Mouse (Mus musculus) cerebellum, postnatal 4 days (tissue): ENCODE data around the gene Manba.
"Not testable (repeated sequence)": the region's sequence is repeated elsewhere in the genome, so short reads cannot be mapped to it uniquely, and the experiment has no call there.

Experiments used
- DNase-seq, 2 experiments: peaks; one replicate each; pipeline ENCODE4 v3.0.0; 2022; ENCODE audit warnings: low spot score in 2 of 2, mixed read lengths in 1 of 2

The Manba gene

GRCm38 (mm10) chr3:135485128-135485899, at the start of gene Manba:
Gene Manba (plus strand): TSS chr3:135485611.
- DNase-seq, result peak; percentile 32 to 61

- no peak for DNase-seq
These were observed 48.4 kb upstream of the Manba start for GRCm38 (mm10) chr3:135436901-135437616.

GRCm38 (mm10) chr3:135437758-135438495, 47.5 kb upstream of the Manba start, which contains the start of gene Ube2d3:
Gene Ube2d3 (plus strand): TSS chr3:135438149.
- peak; percentile 96 to 98 for DNase-seq

GRCm38 (mm10) chr3:135438531-135438912, 46.9 kb upstream of the Manba start:
- peak; percentile 96 to 98 for DNase-seq

- peak; percentile 41 to 75 for DNase-seq
These were observed 46.4 kb upstream of the Manba start for GRCm38 (mm10) chr3:135438913-135439531.

- no peak for DNase-seq
These were observed 45.8 kb upstream of the Manba start for GRCm38 (mm10) chr3:135439651-135440050.

GRCm38 (mm10) chr3:135440221-135440620, 45.2 kb upstream of the Manba start:
- DNase-seq, result no peak

GRCm38 (mm10) chr3:135440621-135441020, 44.8 kb upstream of the Manba start:
- no peak for DNase-seq

GRCm38 (mm10) chr3:135444930-135445329, 40.5 kb upstream of the Manba start:
- DNase-seq, result no peak

GRCm38 (mm10) chr3:135458981-135459380, 26.4 kb upstream of the Manba start:
- no peak for DNase-seq

GRCm38 (mm10) chr3:135468402-135468801, 17.0 kb upstream of the Manba start:
- DNase-seq, result no peak

- no peak for DNase-seq
These were observed 16.3 kb upstream of the Manba start for GRCm38 (mm10) chr3:135469146-135469545.

- DNase-seq, result peak in 1 of 2 experiments; percentile 37
These were observed 15.4 kb upstream of the Manba start for GRCm38 (mm10) chr3:135469974-135470373.

- DNase-seq, result no peak
These were observed 14.6 kb upstream of the Manba start for GRCm38 (mm10) chr3:135470823-135471222.

- DNase-seq, result no peak
These were observed 10.4 kb upstream of the Manba start for GRCm38 (mm10) chr3:135475025-135475424.

- no peak for DNase-seq
These were observed 9.1 kb upstream of the Manba start for GRCm38 (mm10) chr3:135476286-135476685.

- DNase-seq, result no peak
These were observed 8.4 kb upstream of the Manba start for GRCm38 (mm10) chr3:135476977-135477376.

- DNase-seq, result not testable (repeated sequence)
These were observed 6.3 kb upstream of the Manba start for GRCm38 (mm10) chr3:135479090-135479489.

GRCm38 (mm10) chr3:135480767-135481166, 4.6 kb upstream of the Manba start:
- DNase-seq, result no peak

- DNase-seq, result no peak
These were observed 3.8 kb upstream of the Manba start for GRCm38 (mm10) chr3:135481608-135482007.

- DNase-seq, result not testable (repeated sequence)
These were observed 761 bp upstream of the Manba start for GRCm38 (mm10) chr3:135484650-135485049.

GRCm38 (mm10) chr3:135485900-135486241, 460 bp downstream of the Manba start:
- no peak for DNase-seq
